Mouse (Mus musculus) embryo, embryonic 10 days (tissue): Measurements from ENCODE around the gene Wdr59.
A peak's percentile ranks its signal among the peaks of the same experiment; 100 is the strongest.
"Not testable (repeated sequence)": the region's sequence is repeated elsewhere in the genome, so short reads cannot be mapped to it uniquely, and the experiment has no call there.

Experiments used
- DNase-seq: peaks from one replicate; pipeline ENCODE4 v3.0.0-alpha.2; 2015; ENCODE audit warnings: low spot score

Wdr59 gene

DNA sequence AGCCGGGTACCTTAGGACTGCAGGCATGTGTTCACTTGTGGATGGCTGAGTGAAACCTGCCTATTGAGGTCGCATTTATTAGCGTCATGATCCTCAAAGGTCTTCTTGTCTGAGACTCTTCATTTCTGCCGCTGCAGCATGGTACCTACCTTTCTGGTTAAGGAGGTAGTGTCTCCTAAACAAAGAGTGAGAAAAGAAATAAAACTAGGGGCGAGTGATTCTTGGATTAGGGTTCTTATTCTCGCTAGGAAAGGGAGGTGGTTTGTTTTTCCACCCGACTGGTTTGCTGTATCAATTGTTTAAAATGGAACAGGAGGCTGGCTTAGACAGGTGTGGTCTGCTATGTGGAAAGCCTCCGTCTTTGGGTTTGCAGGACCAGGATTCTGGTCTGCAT lies 15.9 kb upstream of the Wdr59 start:
- peak; percentile 22 for DNase-seq

DNA sequence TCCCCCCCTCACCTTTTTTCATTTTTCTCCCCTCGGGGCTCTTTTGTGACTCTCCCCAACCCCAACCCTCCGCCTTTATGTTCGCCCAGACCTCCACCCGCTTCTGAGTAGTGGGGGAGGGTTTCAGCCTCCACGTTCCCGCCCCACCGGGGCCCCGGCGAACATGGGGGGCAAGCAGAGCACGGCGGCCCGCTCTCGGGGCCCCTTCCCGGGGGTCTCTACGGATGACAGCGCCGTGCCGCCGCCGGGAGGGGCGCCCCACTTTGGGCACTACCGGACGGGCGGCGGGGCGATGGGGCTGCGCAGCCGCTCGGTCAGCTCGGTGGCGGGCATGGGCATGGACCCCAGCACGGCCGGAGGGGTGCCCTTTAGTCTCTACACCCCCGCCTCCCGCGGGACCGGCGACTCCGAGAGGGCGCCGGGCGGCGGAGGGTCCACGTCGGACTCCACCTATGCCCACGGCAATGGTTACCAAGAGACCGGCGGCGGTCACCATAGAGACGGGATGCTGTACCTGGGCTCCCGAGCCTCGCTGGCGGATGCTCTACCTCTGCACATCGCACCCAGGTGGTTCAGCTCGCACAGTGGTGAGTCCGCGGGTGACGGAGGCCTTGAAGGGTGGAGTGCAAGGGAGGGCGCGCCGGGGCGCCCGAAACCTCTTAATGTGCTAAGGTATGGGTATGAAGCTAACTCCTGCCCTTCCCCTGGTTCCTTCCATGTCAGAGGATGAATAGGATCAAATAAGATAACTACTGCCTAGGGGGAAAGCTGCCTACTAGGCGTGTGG lies 15.3 kb upstream of the Wdr59 start:
- peak; percentile 59 for DNase-seq

DNA sequence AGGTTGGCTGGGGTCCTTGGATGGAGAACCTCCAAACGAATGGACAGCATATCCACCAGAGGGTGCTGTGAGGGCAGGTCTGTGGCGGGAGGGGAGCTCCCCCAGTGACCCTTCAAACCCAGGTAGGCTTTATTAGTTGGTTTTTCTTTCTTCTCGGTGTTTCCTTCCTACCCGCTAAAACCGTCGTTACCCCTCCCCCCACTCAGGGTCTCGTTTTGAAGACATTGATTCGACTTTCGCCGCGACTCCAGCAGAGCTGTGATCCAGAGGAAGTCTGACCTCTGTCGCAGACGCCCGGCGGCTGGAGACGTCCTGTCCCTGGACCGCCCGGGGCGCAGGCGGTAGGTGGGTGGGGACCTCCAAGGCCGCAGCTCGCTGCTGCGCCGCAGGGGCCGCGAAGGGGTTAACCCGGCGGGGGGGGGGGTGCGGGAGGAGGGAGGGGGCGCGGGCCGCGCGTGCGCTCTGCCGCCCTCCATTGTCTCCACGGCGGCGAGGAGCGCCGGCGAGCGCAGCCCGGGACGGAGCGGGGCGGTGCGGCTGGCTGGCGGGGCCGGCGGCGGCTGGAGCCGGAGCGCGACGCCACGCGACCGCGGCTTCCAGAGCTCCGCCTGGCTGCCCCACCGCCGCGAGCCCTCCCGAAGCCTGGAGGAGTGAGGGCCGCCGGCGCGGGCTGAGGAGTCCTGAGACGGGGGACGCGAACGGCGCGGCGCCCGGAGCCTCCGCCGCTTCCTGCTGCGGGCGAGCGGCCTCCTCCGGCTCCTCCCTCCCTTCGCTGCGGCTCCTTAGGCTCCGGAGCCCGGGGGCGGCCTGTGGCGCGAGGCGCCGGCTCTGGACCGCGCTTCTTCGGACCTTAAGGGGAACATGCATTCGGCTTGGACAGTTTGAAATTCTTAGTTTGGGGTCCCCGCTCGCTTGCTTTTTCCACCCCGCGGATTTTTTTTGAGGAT lies 14.4 kb upstream of the Wdr59 start, which contains the start of gene Znrf1:
Gene Znrf1, plus strand, starts transcription at position 67 of the 947 bp plus-strand sequence.
- DNase-seq: peak; percentile 84

DNA sequence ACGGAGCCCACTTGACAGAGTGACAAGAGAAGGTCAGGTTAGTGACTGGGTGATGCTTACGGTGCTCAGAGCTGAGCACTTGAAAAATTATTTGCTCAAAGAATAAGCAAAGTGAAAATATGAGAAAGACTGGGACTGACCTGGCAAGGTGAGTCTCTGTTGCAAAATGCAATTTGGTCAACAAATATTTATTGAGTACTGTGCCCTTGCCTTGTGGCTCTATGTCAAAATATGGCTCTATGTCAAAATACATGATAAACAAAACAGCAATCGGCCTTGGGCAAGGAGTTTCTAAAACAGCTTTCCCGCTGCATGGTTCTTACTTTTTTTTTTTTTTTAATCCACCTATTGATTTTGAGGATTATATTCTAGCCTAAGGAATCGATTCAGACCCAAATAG lies 13.6 kb upstream of the Wdr59 start:
- DNase-seq: no peak

DNA sequence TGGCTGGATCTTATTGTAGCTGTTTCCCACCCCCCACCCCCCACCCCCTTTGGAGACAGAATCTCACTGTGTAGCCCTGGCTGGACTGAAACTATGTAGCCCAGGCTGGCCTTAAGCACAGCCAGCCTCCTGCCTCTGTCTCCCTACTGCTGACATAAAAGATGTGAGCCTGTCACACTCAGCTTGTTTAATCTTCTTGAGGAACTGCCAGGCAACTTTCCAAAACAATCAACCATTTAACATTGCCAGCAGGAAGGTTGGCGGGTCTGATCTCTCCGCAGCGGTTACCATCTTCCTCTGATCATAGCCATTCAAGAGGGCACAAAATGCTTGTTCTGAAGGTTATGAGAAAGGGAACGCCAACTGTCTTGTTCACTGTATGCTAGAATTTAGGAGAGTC lies 11.6 kb upstream of the Wdr59 start:
- DNase-seq: no peak

DNA sequence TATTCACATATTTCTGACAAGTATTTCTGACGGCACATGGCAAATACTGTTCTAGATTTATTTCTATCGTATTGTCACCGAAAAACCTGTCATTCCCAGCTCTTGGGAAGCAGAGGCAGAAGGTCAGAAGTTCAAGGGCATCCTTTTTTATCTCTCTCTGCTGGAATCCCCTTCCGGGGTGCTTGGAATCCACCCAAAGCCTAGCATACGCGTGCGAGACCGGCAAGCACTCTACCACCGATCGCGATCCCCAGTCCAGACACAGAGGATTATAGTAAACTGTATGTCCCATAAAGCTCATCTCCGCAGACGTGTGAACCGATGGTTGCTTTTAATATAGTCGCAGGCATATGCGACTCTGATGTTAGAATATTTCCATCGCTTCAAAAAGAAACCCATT lies 9.7 kb upstream of the Wdr59 start:
- no peak for DNase-seq

DNA sequence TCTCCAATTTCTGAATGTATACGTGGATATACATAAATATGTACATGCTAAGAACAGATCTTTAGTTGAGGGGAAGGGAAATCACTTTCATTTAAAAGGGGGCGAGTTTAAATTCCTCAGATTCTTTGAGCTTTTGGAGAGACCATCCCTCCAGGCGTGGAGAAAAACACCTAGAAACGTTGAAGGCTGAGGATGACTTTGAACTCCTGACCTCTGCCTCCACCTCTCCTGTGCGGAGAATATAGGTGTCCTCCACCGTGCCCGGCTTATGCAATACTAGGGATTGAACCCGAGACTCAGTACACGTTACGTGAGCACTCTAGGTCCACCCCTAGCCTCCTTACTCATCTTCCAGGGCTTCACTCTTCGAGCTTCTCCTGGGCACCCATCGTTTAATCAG lies 9.3 kb upstream of the Wdr59 start:
- DNase-seq: no peak

DNA sequence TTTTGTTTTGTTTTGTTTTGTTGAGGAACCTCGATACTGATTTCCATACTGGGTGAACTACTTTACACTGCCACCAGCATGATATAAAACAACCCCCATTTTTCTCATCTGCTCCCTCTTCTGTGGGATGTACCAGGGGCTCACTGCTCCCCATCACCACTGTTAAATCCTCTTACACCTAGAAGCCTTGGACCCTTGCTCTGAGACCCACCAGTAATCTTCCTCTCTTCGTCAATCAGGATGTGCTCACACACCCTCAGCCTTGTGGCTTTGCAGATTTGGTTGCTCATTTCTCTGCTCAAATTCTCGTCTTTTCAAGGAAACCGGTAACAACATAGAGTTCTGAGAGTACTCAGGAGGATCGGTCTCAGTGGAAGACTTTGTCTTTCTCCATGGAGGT lies 6.2 kb upstream of the Wdr59 start:
- DNase-seq: no peak

DNA sequence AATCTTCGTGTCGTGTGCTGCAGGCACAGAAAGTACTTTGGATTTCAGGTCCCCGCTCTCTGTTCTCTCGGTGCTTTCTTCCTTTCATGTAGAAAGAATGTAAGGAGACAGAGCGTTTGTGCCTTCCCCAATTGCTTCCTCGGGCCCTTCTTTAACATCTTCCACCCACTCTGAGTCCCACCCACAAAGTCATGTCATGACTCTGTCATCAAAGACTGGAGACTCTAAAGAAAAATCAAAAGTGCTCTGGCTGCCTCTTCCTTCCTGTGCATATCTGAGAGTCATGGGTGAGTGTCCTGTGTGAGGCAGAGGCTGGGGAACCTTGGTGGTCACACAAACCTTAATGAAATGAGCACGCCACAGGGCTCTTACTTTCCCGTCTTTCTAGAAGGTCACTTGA lies 5.3 kb upstream of the Wdr59 start:
- no peak for DNase-seq

DNA sequence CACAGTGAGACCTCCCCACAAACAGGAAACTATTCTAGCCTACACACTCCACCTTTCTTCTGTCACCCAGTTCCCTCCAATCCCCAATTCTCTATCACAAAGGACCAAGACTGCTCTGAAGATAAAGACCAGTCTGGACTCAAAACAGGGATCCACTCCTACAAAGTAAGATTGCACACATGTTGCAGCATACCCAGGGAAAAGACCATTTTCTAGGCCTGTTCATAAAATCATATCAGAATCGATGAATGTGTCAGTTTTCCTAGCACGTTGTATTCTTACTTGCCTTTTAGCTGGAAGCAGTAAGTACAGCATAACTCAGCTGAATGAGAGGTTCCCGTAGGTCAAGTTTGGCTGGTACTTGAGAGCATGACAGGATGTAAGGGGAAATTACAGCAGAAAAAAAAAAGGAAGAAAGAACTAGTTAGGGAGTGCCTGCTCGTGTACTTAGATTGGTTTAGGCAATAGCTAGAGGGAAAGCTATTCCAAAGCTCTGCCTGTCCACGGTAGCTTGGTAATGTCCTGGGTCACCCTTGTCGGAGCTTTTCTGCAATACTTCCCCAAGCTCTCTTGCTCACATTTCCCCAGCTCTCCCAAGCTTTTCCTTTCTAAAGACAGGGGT lies 4.6 kb upstream of the Wdr59 start:
- no peak for DNase-seq

DNA sequence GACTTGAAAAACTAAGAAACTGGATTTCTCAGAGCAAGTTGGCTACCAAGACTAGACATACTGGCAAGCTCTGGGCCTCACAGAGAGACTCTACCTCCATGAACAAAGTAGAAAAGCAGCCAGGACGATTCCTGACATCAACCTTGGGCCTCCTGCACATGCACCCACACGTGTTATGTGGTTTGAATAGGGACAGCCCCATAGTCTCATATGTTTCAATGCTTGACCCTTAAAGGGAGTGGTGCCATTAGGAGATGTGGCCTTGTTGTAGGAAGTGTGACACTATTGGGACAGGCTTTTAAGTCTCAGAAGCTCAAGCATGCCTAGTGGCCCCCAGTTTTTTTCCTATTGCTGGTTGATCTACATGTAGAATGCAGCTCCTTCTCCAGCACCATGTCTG lies 4.4 kb downstream of the Wdr59 start:
- no peak for DNase-seq

DNA sequence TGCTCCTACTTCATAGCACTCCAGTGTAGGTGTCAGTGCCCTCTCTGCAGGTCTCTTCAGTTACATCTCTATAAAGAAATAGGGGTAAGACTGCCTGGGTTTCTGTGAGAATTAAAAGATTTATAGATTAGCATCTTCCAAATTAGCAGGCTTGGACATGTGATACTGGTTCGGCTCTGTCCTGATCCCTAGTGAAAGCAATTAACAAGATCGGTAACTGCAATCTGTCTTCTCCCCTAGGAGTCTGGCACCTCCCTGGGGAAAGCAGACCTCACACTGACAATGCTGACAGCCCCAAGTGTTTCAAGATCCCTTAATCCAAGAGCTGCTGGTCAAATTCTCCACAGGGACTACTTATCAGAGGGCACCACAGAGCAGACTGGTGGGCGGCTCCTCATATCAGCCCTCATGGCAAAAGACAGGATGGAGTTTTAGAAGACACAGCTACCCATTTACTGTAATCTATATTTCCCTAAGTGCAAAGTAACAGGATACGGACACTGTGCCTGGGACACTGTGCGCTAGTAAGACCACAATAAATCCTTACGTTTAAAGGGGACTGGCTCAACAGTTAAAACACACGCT lies 5.3 kb downstream of the Wdr59 start:
- DNase-seq: no peak

DNA sequence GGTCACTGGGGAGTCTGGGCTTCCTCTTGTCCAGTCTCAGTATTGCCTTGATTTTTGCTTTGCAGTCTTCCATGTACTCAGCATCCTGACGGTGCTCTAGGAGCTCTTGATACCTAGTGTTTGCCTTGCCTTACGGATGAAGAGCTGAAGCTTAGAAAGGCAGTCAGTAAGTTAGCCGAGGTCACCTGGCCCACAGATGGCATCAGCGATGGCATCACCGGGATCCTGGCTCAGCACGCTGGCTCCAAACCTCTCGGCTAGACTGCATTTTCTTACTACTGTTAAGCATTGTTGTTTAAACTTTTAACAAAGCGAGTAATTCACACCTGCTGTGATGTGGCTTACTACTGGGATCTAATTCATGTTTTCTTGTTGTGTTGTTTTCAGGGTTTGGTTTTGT lies 8.4 kb downstream of the Wdr59 start:
- DNase-seq: no peak

DNA sequence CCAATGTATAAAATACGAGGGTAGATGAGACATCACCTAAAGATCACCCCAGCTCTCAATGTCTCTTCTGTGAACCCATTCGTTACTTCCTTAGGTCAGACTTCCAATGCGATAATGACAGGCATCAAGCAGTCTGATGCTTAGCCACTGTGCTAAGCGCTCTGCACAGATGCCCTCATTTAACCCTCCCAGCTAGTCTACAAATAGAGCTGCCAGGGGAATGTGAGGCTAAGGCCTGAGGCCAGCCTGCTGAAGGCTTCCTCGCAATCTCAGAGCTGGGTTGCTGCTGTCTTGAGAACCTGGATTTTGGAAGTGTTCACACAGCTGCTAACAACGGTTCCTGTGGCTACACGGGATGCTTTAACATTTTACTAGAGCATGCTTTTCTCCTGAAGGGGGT lies 9.0 kb downstream of the Wdr59 start:
- DNase-seq: no peak

DNA sequence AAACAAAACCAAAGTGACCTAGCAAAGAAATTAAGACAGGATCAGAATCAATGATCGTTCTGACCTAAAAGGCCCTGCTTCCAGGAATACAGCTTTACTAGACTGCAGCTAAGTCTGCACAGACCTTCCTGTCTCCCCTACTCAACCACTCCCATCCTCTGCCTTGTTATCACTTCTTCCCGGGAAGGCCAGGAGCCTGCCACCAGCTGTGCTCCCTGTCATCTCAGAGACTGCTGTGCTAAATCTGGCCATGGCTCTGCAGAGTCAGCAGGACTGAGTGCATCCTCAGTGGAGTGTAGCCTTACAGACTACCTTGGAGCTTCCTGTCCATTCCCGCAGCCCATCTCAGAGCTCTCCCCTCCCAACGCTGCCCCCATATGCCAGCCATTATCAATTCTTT lies 11.5 kb downstream of the Wdr59 start:
- peak; percentile 39 for DNase-seq

DNA sequence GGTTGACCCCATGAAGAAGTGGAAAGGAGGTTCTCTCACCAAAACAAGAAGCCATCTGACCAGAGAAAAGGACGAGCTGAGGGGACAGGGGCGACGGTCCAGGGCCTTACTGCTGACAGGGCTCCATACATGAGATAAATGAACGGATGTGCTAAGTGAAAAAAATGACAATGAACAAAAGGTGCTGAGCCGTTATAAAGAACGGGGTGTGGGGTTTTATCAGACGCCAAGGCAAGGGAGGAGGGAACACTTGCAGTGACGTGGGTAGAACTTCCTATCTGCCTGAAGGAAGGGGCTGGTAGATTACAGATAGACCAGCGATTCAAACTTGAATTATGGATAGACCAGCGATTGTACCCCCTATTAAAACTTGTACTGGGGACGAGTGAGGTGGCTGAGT lies 12.6 kb downstream of the Wdr59 start:
- DNase-seq: no peak

DNA sequence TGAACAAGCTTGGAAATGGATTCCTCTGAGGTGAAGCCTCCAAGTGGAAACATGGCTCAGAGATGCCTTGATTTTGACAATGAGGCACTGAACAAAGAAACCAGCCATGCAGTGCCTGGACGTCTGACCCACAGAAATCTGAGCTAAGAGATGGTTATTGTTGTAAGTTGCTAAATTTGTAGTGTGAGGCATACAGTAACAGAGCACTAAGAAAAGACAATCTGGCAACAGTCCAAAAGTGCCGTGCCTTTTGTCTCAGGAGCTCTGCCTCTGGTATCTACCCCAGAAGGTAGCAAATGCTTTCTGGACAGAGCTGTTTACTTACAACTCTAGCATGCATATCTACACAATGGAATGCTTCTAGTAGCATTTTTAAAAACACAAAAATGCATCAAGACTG lies 13.3 kb downstream of the Wdr59 start:
- no peak for DNase-seq

DNA sequence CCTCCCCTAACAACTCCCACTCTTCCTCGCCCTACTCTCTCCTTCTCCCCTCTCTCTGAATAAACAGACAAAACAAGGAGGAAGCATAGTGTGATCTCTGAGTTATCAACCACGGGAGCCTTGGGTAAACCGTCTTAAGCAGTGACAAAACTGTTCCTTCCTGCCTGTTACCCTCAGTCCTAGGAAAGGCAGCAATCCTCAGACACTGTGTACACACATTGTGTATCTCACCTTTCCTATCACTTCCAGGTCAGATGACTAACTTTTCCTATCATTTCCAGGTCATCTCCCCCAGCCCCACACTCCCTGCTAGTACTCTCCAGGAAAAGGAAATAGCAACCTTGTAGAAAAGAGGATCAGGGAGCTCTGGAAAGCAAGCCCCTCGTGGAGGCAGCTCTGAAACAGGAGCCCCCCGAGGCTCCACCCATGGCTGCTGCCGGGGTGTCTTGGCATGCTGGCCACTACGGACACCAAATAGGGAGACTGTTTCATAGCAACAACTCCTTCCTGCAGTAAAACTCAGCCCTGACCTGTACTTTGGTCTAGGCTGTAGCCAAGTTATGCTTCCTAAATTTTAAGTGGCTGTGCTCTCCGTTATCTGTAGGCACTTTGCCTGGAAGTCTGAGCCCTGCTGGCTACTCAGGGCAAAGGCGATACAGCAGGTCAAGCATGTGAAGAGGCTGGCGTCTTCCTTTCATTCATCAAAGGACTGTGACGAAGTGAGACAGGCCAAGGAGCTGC lies 20.0 kb downstream of the Wdr59 start:
- DNase-seq: no peak

DNA sequence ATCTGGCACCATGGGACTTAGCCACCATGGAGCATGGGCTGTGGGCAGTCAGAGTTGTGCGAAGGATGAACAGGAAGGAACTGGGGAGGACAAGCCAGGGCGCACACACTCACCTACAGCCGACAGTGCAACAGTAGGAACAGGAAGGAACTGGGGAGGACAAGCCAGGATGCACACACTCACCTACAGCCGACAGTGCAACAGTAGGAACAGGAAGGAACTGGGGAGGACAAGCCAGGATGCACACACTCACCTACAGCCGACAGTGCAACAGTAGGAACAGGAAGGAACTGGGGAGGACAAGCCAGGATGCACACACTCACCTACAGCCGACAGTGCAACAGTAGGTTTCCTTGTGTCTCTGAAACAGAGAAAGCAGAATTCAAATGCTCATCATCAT lies 23.6 kb downstream of the Wdr59 start:
- DNase-seq: not testable (repeated sequence)

DNA sequence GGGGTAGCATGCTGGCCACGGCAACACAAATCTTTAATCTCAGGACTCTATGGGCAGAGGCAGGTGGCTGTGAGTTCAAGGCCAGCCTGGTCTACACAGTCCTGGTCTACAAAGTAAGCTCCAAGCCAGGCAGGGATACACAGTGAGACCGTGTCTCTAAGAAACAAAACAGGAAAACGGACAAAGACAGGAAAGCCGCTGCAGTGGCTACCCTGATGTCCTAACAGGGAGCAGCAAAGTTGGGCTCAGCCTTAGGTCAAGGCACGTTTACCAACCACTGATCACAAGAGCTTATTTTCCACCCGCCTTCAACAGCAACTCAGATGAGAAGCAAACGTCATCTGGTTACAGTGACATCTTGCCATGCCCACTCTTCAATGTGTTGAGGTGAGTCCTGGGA lies 25.6 kb downstream of the Wdr59 start:
- no peak for DNase-seq

DNA sequence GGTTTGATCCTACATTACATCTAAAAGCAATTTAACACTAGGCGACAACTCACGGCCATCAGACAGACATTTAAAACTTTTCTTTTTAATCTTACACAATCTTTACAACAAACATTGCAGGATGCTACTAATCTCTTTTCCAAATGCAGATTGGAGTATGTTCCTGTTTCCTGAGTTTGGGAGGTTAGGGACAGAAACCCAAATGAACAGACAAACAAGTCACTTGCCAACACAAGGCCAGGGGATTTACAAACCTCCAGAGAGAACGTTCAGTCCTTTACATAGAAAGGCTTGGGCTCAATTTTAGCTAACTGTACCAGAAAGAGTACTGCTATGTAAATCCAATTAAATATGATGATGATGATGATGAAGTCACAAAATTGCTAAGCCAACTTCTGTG lies 28.7 kb downstream of the Wdr59 start:
- DNase-seq: no peak

DNA sequence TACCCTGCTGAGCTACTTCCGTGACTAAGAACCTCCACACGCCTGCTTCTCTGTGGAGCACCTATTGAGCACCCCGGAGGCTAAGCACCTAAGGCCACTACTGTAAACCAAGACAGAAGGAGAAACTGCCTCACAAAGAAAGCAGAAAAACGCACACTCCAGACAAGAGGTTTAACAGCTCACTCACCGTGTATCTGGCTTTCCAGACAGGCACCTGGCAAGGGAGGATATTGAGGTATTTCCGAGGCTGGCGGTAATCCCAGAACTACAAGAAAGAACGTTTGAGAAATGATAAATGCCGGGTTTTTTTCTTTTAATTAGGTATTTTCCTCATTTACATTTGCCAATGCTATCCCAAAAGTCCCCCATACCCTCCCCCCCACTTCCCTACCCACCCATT lies 29.4 kb downstream of the Wdr59 start:
- no peak for DNase-seq
